Mouse (Mus musculus): ENCODE results near the gene Cox8c. TPM values are rescaled to one million over a fixed set of nuclear protein-coding genes. Genes with fewer than 3 reads are reported as not detected.

Gene Cox8c
- polyA plus RNA-seq, 2 experiments: not detected

DNA sequence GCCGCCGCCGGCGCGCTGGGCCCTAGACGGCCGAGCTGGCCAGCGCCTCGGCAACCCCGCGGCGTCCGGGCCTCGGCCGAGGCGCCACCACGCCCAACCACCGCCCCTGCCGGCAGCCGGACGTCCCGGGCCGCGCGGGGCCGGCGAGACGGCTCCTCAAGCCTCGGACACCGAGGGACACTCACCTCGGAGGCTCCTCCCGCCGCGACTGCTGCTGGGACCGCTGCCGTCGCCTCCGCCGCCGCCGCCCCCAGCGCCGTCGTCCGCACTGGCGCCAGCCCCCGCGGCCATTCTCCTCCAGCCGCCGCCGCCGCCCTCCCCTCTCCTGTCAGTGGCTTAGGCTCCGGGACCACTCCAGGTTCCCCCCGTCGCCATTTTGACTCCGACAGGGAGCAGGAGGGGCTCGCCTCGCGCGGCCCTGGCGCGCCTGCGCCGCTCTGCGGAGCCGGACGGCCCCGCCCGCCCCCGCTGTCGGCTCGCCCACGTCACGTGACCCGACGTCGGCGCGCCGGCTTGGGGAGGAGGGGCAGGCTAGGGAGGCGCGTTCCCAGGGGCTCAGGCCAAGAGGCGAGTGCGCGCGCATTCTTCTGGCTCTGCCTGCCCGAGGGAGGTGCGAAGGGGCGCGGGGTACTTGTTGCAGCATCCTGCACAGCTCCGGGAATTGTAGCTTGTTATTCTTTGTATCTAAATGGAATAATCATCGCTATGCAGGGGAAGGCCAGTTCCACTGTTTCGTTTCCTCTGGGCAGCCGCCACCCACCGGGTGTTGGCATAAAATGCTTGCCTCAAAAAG, 20.9 kb upstream of the Cox8c start, which contains the start of gene Btbd7:
Gene Btbd7 (minus strand): TSS at position 441 of the 793 bp plus-strand sequence.
- no peak for TF ChIP-seq CTCF (IDR thresholded peaks at IDR 0.05; ENCODE audit: low read depth)
- no peak for TF ChIP-seq EP300 (IDR thresholded peaks at IDR 0.05; ENCODE audit: low read depth)
- Histone ChIP-seq H3K9ac (replicated peaks) (peak within 1 kb of the TSS; percentile 94), H3K27ac (peak within 1 kb of the TSS; percentile 78), H3K9me3 (ENCODE audit: control insufficient read depth, low read length) (no peaks in the 10 kb centered on the region), H3K4me2 (ENCODE audit: low read depth) (peak within 1 kb of the TSS; percentile 90), H3K27me3 (ENCODE audit: control insufficient read depth, insufficient read depth, low read length) (no peaks in the 10 kb centered on the region), H3K4me3 (ENCODE audit: insufficient read depth in 1 of 2, low read depth in 2 of 2, low read length in 2 of 2) (peak within 1 kb of the TSS; percentile 83 to 98), H3K4me1 (replicated peaks; ENCODE audit: control insufficient read depth in 2 of 2, insufficient read depth in 2 of 2, low read length in 1 of 2) (peaks cover 9 to 15% of the 10 kb centered on the region in 2 experiments), H3K36me3 (replicated peaks; ENCODE audit: control insufficient read depth, insufficient read depth, low read depth) (no peaks in the 10 kb centered on the region)
- DNase-seq (ENCODE audit: low read depth in 3 of 3, low spot score in 3 of 3) (peak; percentile 89 to 91 (median 90)), ATAC-seq (ENCODE audit: insufficient read depth) (peak; percentile 91)
- WGBS (ENCODE audit: insufficient replicate concordance): under 1% methylated on average over 89 of the region's 95 CpGs

DNA sequence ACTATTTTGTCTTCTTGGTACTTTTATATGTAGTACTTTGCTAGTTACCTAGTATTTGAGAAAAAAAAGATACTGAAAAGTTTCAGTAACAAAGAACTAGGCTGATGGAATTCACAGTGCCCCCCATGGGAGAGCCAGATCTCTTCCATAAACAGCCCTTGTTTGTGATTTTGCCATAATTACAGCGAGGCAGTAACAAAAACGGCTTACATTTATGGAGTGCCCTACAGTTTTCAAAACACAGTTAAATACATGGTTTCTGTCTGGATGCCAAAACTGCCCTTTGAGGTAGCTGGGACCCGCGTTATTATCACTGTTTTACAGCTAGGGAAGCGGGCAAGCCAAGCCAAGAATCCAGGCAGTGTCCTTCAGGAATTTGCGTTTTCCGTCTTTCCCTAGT, 20.2 kb upstream of the Cox8c start:
- no peak for ATAC-seq (ENCODE audit: insufficient read depth)
- peak overlapping the region; percentile 72 for H3K9ac ChIP-seq (replicated peaks)
- peaks cover 9 to 15% of the 10 kb centered on the region in 2 experiments for H3K4me1 ChIP-seq (replicated peaks; ENCODE audit: control insufficient read depth in 2 of 2, insufficient read depth in 2 of 2, low read length in 1 of 2)
- H3K9me3 ChIP-seq (ENCODE audit: control insufficient read depth, low read length): no peaks in the 10 kb centered on the region
- H3K27me3 ChIP-seq (ENCODE audit: control insufficient read depth, insufficient read depth, low read length): no peaks in the 10 kb centered on the region
- H3K36me3 ChIP-seq (replicated peaks; ENCODE audit: control insufficient read depth, insufficient read depth, low read depth): no peaks in the 10 kb centered on the region
- H3K4me2 ChIP-seq (ENCODE audit: low read depth): peak overlapping the region; percentile 90
- 30% methylated on average over 7 of the region's 7 CpGs for WGBS (ENCODE audit: insufficient replicate concordance)
- no peak overlapping the region for H3K27ac ChIP-seq
- TF ChIP-seq CTCF (IDR thresholded peaks at IDR 0.05; ENCODE audit: low read depth): no peak
- no peak for TF ChIP-seq EP300 (IDR thresholded peaks at IDR 0.05; ENCODE audit: low read depth)
- H3K4me3 ChIP-seq (ENCODE audit: insufficient read depth in 1 of 2, low read depth in 2 of 2, low read length in 2 of 2): peak overlapping the region; percentile 77 to 98; a peak in 3 of 4 replicates
- peak in 1 of 3 experiments; percentile 3 for DNase-seq (ENCODE audit: low read depth in 3 of 3, low spot score in 3 of 3)

GRCm38 (mm10) chr12:102885735-102886134, 13.4 kb upstream of the Cox8c start:
- no peaks in the 10 kb centered on the region for H3K9me3 ChIP-seq (ENCODE audit: control insufficient read depth, low read length)
- DNase-seq (ENCODE audit: low read depth in 3 of 3, low spot score in 3 of 3): no peak
- H3K4me2 ChIP-seq (ENCODE audit: low read depth): no peak overlapping the region
- H3K27me3 ChIP-seq (ENCODE audit: control insufficient read depth, insufficient read depth, low read length): no peaks in the 10 kb centered on the region
- no peaks in the 10 kb centered on the region for H3K36me3 ChIP-seq (replicated peaks; ENCODE audit: control insufficient read depth, insufficient read depth, low read depth)
- no peak overlapping the region for H3K27ac ChIP-seq
- ATAC-seq (ENCODE audit: insufficient read depth): no peak
- TF ChIP-seq EP300 (IDR thresholded peaks at IDR 0.05; ENCODE audit: low read depth): no peak
- peak; percentile 66 for TF ChIP-seq CTCF (IDR thresholded peaks at IDR 0.05; ENCODE audit: low read depth)
- H3K4me3 ChIP-seq (ENCODE audit: insufficient read depth in 1 of 2, low read depth in 2 of 2, low read length in 2 of 2): no peak overlapping the region
- 18% methylated on average over 5 of the region's 5 CpGs for WGBS (ENCODE audit: insufficient replicate concordance)
- H3K9ac ChIP-seq (replicated peaks): no peak overlapping the region
- no peaks in the 10 kb centered on the region for H3K4me1 ChIP-seq (replicated peaks; ENCODE audit: control insufficient read depth in 2 of 2, insufficient read depth in 2 of 2, low read length in 1 of 2)

DNA sequence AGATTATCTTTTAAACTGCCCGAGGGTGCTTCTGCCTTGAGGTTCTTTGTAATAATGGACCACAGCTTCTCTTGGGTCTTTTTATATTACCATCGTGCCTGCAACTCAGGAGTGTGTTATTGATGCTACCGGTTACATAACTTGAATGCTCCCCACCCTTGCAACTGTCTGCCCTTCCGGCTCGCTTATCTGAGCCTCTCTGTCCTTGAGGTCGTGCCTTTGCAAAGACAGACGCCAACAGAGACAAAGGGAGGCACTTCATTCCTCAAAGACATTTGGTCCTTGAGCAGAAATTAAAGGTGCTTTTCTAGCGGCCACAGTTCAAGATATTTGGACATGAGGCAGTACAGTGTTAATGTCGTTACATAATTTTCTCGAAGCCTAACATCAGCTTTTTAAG, 11.8 kb upstream of the Cox8c start:
- no peak overlapping the region for H3K9ac ChIP-seq (replicated peaks)
- H3K36me3 ChIP-seq (replicated peaks; ENCODE audit: control insufficient read depth, insufficient read depth, low read depth): no peaks in the 10 kb centered on the region
- H3K4me3 ChIP-seq (ENCODE audit: insufficient read depth in 1 of 2, low read depth in 2 of 2, low read length in 2 of 2): no peak overlapping the region
- H3K4me1 ChIP-seq (replicated peaks; ENCODE audit: control insufficient read depth in 2 of 2, insufficient read depth in 2 of 2, low read length in 1 of 2): no peaks in the 10 kb centered on the region
- H3K4me2 ChIP-seq (ENCODE audit: low read depth): no peak overlapping the region
- H3K9me3 ChIP-seq (ENCODE audit: control insufficient read depth, low read length): no peaks in the 10 kb centered on the region
- no peak for DNase-seq (ENCODE audit: low read depth in 3 of 3, low spot score in 3 of 3)
- ATAC-seq (ENCODE audit: insufficient read depth): no peak
- H3K27ac ChIP-seq: no peak overlapping the region
- 55% methylated on average over 10 of the region's 10 CpGs for WGBS (ENCODE audit: insufficient replicate concordance)
- H3K27me3 ChIP-seq (ENCODE audit: control insufficient read depth, insufficient read depth, low read length): no peaks in the 10 kb centered on the region
- TF ChIP-seq CTCF (IDR thresholded peaks at IDR 0.05; ENCODE audit: low read depth) (no peak), EP300 (IDR thresholded peaks at IDR 0.05; ENCODE audit: low read depth) (no peak)

DNA sequence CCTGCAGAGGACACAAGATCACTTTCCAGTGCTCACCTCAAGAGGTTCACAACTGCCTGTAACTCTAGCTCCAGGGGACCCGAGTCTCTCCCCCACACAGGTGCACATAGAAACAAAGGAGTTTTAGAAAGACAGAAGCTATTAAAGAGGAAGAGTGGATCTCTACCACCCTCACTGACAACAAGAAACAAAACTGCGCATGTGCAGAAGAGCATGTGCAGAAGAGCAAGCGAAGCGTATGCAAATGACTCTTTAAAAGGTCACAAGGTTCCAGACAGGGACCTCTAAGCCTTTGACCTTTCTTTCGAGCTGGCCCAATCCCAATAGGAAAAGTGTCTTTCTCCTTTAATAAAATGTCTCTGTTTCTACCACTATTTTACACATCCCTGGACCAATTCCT, 10.5 kb upstream of the Cox8c start:
- DNase-seq (ENCODE audit: low read depth in 3 of 3, low spot score in 3 of 3): no peak
- ATAC-seq (ENCODE audit: insufficient read depth): no peak
- Histone ChIP-seq H3K9me3 (ENCODE audit: control insufficient read depth, low read length) (no peaks in the 10 kb centered on the region), H3K27me3 (ENCODE audit: control insufficient read depth, insufficient read depth, low read length) (no peaks in the 10 kb centered on the region), H3K4me3 (ENCODE audit: insufficient read depth in 1 of 2, low read depth in 2 of 2, low read length in 2 of 2) (no peak overlapping the region), H3K4me1 (replicated peaks; ENCODE audit: control insufficient read depth in 2 of 2, insufficient read depth in 2 of 2, low read length in 1 of 2) (no peaks in the 10 kb centered on the region), H3K36me3 (replicated peaks; ENCODE audit: control insufficient read depth, insufficient read depth, low read depth) (no peaks in the 10 kb centered on the region), H3K27ac (no peak overlapping the region), H3K4me2 (ENCODE audit: low read depth) (no peak overlapping the region), H3K9ac (replicated peaks) (no peak overlapping the region)
- 59% methylated on average over 5 of the region's 5 CpGs for WGBS (ENCODE audit: insufficient replicate concordance)
- TF ChIP-seq EP300 (IDR thresholded peaks at IDR 0.05; ENCODE audit: low read depth) (no peak), CTCF (IDR thresholded peaks at IDR 0.05; ENCODE audit: low read depth) (no peak)

Data from liver, embryonic 14.5 days (tissue).